Mouse (Mus musculus) bone marrow macrophage, adult 2 months (primary cell): Measurements from ENCODE around the gene Olfr1220.

Experiments used
- CTCF ChIP-seq: IDR thresholded peaks from 2 replicates; pipeline ENCODE4 v1.5.1; 2012; ENCODE audit warnings: low read depth, mild to moderate bottlenecking, low read length, moderate library complexity
- POLR2A ChIP-seq: IDR thresholded peaks from 2 replicates; pipeline ENCODE4 v1.6.1; 2012; ENCODE audit warnings: mild to moderate bottlenecking, low read depth, low read length, borderline replicate concordance

- TF ChIP-seq CTCF (no peak), POLR2A (no peak)
Observed at GRCm38 (mm10) chr2:89106735-89107134, at the start of gene Olfr1220.
